Mouse (Mus musculus): ENCODE measurements at regions not wholly inside any gene's neighbourhood (a gene's known extent, or its start where the extent isn't known, plus 50 kb on each side); places are given as distances from the start of the nearest gene placed in this dataset.

GRCm38 (mm10) chr1:163150203-163150855, 64.9 kb upstream of the Mroh9 start:
- DNase-seq (ENCODE audit: low spot score) = peak; percentile 94
- peak overlapping the region; percentile 33 for H3K4me3 ChIP-seq (ENCODE audit: low read length)
- no peaks in the 10 kb centered on the region for H3K36me3 ChIP-seq (ENCODE audit: insufficient read depth, low read length)
- H3K27me3 ChIP-seq (ENCODE audit: insufficient read depth, low read length) = no peaks in the 10 kb centered on the region
- peak; percentile 97 for ATAC-seq
- peak; percentile 91 for TF ChIP-seq CTCF (IDR thresholded peaks at IDR 0.05; ENCODE audit: low read depth)
- no peaks in the 10 kb centered on the region for H3K9me3 ChIP-seq (ENCODE audit: low read length)
- no peaks in the 10 kb centered on the region for H3K4me1 ChIP-seq (ENCODE audit: insufficient read depth, low read length)
- no peak overlapping the region for H3K27ac ChIP-seq
- H3K4me2 ChIP-seq (ENCODE audit: low read depth, low read length) = peak overlapping the region; percentile 51
- WGBS = 23% methylated on average over 13 of the region's 13 CpGs
- H3K9ac ChIP-seq (replicated peaks; ENCODE audit: low read length) = no peak overlapping the region

GRCm38 (mm10) chr1:163146641-163147040, 61.2 kb upstream of the Mroh9 start:
- TF ChIP-seq CTCF (IDR thresholded peaks at IDR 0.05; ENCODE audit: low read depth) = no peak
- Histone ChIP-seq H3K4me1 (ENCODE audit: insufficient read depth, low read length) (no peaks in the 10 kb centered on the region), H3K9me3 (ENCODE audit: low read length) (no peaks in the 10 kb centered on the region), H3K4me3 (ENCODE audit: low read length) (no peak overlapping the region), H3K4me2 (ENCODE audit: low read depth, low read length) (no peak overlapping the region), H3K9ac (replicated peaks; ENCODE audit: low read length) (no peak overlapping the region), H3K27me3 (ENCODE audit: insufficient read depth, low read length) (no peaks in the 10 kb centered on the region), H3K27ac (no peak overlapping the region), H3K36me3 (ENCODE audit: insufficient read depth, low read length) (no peaks in the 10 kb centered on the region)
- DNase-seq (ENCODE audit: low spot score) (no peak), ATAC-seq (no peak)
- WGBS = 64% methylated on average over 1 of the region's 1 CpGs

GRCm38 (mm10) chr1:163143113-163143512, 57.6 kb upstream of the Mroh9 start:
- no peak for ATAC-seq
- Histone ChIP-seq H3K27ac (no peak overlapping the region), H3K4me3 (ENCODE audit: low read length) (no peak overlapping the region), H3K9me3 (ENCODE audit: low read length) (no peaks in the 10 kb centered on the region), H3K4me2 (ENCODE audit: low read depth, low read length) (no peak overlapping the region), H3K36me3 (ENCODE audit: insufficient read depth, low read length) (no peaks in the 10 kb centered on the region), H3K27me3 (ENCODE audit: insufficient read depth, low read length) (no peaks in the 10 kb centered on the region), H3K4me1 (ENCODE audit: insufficient read depth, low read length) (no peaks in the 10 kb centered on the region), H3K9ac (replicated peaks; ENCODE audit: low read length) (no peak overlapping the region)
- WGBS = 76% methylated on average over 1 of the region's 1 CpGs
- TF ChIP-seq CTCF (IDR thresholded peaks at IDR 0.05; ENCODE audit: low read depth) = no peak
- DNase-seq (ENCODE audit: low spot score) = no peak

GRCm38 (mm10) chr1:163141471-163141870, 56.0 kb upstream of the Mroh9 start:
- 77% methylated on average over 1 of the region's 1 CpGs for WGBS
- no peak overlapping the region for H3K27ac ChIP-seq

GRCm38 (mm10) chr1:163138179-163138578, 52.7 kb upstream of the Mroh9 start:
- Histone ChIP-seq H3K4me2 (ENCODE audit: low read depth, low read length) (no peak overlapping the region), H3K9ac (replicated peaks; ENCODE audit: low read length) (no peak overlapping the region), H3K9me3 (ENCODE audit: low read length) (no peaks in the 10 kb centered on the region), H3K4me1 (ENCODE audit: insufficient read depth, low read length) (no peaks in the 10 kb centered on the region), H3K27ac (no peak overlapping the region), H3K27me3 (ENCODE audit: insufficient read depth, low read length) (no peaks in the 10 kb centered on the region), H3K4me3 (ENCODE audit: low read length) (no peak overlapping the region), H3K36me3 (ENCODE audit: insufficient read depth, low read length) (no peaks in the 10 kb centered on the region)
- WGBS = 74% methylated on average over 1 of the region's 1 CpGs
- ATAC-seq (no peak), DNase-seq (ENCODE audit: low spot score) (no peak)
- no peak for TF ChIP-seq CTCF (IDR thresholded peaks at IDR 0.05; ENCODE audit: low read depth)

More at GRCm38 (mm10) chr1:163141471-163141870, 56.0 kb upstream of the Mroh9 start:
- no peak overlapping the region for H3K4me3 ChIP-seq (ENCODE audit: low read length)
- no peak for ATAC-seq
- H3K4me1 ChIP-seq (ENCODE audit: insufficient read depth, low read length) = no peaks in the 10 kb centered on the region
- TF ChIP-seq CTCF (IDR thresholded peaks at IDR 0.05; ENCODE audit: low read depth) = no peak
- no peak overlapping the region for H3K4me2 ChIP-seq (ENCODE audit: low read depth, low read length)
- H3K27me3 ChIP-seq (ENCODE audit: insufficient read depth, low read length) = no peaks in the 10 kb centered on the region
- peak; percentile 13 for DNase-seq (ENCODE audit: low spot score)
- H3K36me3 ChIP-seq (ENCODE audit: insufficient read depth, low read length) = no peaks in the 10 kb centered on the region
- H3K9me3 ChIP-seq (ENCODE audit: low read length) = no peaks in the 10 kb centered on the region
- no peak overlapping the region for H3K9ac ChIP-seq (replicated peaks; ENCODE audit: low read length)

Measured in hindbrain, postnatal 0 days (tissue).